Mouse (Mus musculus): ENCODE data around the gene Ogfrl1.

Ogfrl1 gene

DNA sequence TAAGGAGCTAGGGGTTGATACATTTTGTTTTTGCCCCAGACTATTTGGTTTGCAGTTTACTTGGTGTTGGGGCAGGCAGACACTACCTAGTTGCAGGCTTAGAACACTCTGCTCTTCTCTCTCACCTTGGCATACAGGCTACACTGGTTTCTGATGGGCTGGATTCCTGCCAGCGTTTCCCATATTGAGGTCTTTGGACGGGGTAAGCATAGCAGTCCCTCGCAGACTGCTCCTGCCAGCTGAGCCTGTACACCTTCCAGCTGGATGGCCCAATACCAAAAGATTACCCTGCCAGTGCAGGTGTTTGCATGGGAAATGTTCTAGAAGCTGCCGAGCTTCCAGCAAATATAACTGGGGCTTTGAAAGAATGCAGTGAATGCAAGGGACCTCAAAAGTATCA, 45.8 kb downstream of the Ogfrl1 start:
- no peak for DNase-seq (ENCODE audit: low spot score)

DNA sequence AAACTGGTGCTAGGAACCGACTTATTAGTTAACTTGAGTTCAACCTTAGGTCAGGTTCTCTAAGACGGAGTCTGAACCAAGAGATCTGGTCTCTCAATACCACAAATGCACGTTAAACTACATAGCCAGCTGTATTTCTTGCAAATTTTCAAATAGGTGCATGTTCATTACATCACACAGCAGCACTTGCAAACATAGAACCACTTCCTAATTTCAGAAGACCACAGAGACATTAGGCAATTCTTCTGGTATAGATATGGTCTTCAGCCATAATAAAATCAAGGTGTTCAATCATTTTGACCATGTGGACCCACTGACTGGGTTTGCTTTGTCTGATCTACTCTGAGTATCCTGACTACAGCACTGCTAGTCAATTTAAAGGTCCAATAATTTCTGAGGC, 51.9 kb downstream of the Ogfrl1 start:
- no peak for DNase-seq (ENCODE audit: low spot score)

DNA sequence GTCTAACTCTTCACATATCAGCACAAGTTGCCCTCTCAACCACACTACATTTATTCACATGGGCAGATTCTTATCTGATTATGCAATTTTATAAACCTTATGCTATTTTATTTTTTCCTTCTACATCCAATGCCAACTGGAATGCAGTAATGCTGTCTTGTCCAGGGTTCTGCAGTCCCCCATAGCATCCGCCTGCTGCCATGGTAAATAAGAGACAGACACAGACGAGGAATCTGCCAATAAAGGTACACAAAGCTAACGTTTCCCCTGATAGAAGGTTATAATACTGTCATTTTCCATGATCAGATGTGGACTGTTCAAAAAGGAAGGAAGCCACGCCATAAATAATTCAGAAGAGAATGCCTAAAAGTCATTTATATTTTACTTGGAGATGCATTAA, 54.7 kb downstream of the Ogfrl1 start:
- no peak for DNase-seq (ENCODE audit: low spot score)

DNA sequence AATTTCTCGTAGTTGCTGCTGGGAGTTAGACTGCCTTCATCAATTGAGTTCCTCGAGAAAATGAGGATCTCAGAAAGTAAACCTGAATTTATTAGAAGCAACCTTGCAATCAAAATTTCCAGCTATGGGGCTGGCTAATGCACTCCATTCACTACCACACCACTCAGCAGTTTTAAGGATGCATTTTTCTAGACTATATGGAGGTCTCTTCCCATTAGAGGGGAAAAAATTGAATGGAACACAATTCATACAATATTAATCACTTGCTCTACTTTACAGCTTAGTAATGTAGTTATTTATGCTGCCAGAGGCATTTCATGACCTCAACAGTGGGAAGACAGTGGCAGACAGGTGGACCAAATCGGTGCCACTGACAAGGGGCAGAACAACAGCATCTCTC, 55.3 kb downstream of the Ogfrl1 start:
- no peak for DNase-seq (ENCODE audit: low spot score)

DNA sequence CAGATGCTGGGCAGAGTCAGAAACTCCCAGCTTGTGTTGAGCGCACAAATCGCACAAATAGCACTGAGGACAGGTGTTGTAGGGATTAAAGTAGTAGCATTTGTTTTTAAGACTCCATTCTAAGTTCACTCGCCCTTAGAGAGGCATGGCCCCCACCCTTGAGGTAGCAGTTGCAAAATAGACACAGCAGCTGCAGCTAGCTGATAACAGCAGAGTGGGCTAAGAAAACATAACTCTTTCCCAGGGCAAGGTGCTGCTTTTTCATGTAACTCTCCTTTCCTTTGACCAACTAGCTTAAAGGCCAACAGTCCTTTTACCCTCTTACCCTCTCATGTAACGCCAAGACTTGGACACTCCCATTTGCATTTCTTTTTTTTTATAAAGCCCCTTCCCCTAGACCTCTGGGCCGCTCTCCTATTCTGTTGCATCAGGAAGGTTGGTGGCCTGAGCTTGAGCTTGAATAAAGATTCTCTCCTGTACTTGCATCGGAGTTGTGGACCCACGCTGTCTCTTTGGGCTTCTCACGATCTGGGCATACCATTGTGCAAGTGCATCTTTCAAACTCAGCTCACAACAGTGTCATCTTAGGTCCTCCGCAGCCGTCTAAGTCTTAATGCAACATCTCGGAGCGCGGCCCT, 61.7 kb downstream of the Ogfrl1 start:
- no peak for DNase-seq (ENCODE audit: low spot score)

GRCm38 (mm10) chr1:23335050-23335449, 62.5 kb downstream of the Ogfrl1 start:
- DNase-seq (ENCODE audit: low spot score) = no peak

- DNase-seq (ENCODE audit: low spot score) = no peak
These were observed 65.4 kb downstream of the Ogfrl1 start for GRCm38 (mm10) chr1:23332192-23332591.

DNA sequence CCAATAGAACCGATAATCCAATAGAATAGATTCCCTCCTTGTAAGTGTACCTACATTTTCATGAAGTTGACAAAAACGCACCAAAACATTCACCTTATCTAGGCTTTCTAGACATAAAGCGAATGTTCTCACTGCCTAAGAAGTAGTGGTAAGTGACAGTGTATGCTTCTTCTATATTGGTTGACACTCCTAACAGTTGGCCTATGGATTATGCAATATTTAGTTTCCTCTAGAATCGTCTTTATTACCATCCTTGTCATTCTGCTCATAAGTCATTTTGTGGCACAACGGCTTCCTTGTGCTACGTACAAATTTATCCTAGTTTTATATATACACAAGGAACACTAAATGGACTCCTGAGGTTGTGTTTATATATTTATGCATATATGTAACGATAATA, 72.4 kb downstream of the Ogfrl1 start:
- DNase-seq (ENCODE audit: low spot score) = no peak

DNA sequence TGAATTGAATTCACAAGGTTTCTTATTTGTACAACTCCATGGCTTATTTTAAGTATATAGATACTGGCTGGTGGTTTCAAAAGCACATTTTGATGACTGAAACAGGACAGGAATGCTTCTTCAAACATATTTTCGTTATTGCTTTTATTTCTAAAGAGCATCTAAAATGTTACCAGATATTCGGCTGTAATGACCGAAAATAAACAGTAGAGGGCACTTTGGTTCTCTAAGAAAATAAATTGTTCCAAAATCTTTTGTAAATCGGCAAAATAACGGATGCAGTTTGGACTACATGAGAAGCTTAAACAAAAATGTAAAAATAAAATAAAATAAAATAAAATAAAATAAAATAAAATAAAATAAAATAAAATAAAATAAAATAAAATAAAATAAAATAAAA, 73.3 kb downstream of the Ogfrl1 start:
- peak; percentile 34 for DNase-seq (ENCODE audit: low spot score)

GRCm38 (mm10) chr1:23323286-23323685, 74.3 kb downstream of the Ogfrl1 start:
- DNase-seq (ENCODE audit: low spot score) = no peak

GRCm38 (mm10) chr1:23322208-23322607, 75.4 kb downstream of the Ogfrl1 start:
- no peak for DNase-seq (ENCODE audit: low spot score)

- DNase-seq (ENCODE audit: low spot score) = peak; percentile 11
These were observed 76.2 kb downstream of the Ogfrl1 start for GRCm38 (mm10) chr1:23321331-23321851.

DNA sequence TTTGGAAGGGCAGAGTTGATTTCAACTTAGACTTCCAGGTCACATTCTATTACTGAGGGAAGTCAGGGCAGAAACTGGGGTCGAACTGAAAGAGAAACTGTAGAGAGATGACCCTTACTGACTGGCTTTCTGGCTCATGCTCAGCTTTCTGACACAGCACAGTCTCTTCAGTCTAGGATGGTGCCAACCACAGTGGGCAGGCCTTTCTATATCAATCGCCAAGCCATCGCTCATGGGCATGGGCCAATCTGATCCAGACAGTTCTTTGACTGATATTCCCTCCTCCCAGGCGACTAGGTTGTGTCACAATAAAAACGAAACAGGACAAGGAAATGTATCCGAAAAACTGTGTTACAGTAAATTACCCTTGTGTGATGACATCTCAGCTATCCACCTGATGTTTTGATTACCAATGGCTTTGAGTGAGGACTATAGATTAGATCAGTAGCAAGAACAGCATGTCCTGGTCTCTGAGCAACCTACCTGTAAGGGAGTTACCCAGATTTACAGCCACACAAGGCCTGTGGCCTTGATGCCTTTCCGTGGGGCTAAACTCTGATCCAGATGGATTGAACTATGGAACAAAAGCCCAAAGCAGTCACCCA, 76.9 kb downstream of the Ogfrl1 start:
- DNase-seq (ENCODE audit: low spot score) = no peak
